Mouse (Mus musculus): ENCODE measurements at regions not wholly inside any gene's neighbourhood (a gene's known extent, or its start where the extent isn't known, plus 50 kb on each side); places are given as distances from the start of the nearest gene placed in this dataset.

GRCm38 (mm10) chr3:12173371-12173770 is 1837.9 kb upstream of the Gm38303 start:
- TF ChIP-seq CTCF (IDR thresholded peaks at IDR 0.05) (no peak), EP300 (IDR thresholded peaks at IDR 0.05) (no peak)

All from lung, postnatal 0 days (tissue).